Mouse (Mus musculus) embryonic facial prominence, embryonic 14.5 days (tissue): ENCODE results near the gene Fmn2. TPM values are rescaled to one million over a fixed set of nuclear protein-coding genes. Genes with fewer than 3 reads are reported as not detected.

Experiments used
- ATAC-seq: fragments of 200-750 bp; cut with Nextera tagmentation; 2 replicates; pipeline ENCODE4 v1.8.0; 2017; ENCODE audit warnings: low read depth, moderate number of reproducible peaks, moderate TSS enrichment
- DNase-seq: peaks from one replicate; pipeline ENCODE4 v3.0.0-alpha.2; 2015; ENCODE audit warnings: low spot score
- H3K27ac ChIP-seq: fragments of 300-500 bp; sonication (generic); replicated peaks from 2 replicates; pipeline ENCODE4 v1.5.1; 2014; ENCODE audit warnings: low read depth, mild to moderate bottlenecking, low read length, moderate library complexity
- H3K27me3 ChIP-seq: fragments of 300-500 bp; sonication (generic); replicated peaks from 2 replicates; pipeline ENCODE4 v1.6.1; 2014; ENCODE audit warnings: low read length; ENCODE audit not compliant: control insufficient read depth, insufficient read depth
- H3K36me3 ChIP-seq: fragments of 300-500 bp; sonication (generic); 2 replicates; pipeline ENCODE4 v1.6.1; 2014; ENCODE audit warnings: low read length, mixed read lengths; ENCODE audit not compliant: control insufficient read depth, insufficient read depth
- H3K4me1 ChIP-seq: fragments of 300-500 bp; sonication (generic); 2 replicates; pipeline ENCODE4 v1.6.1; 2014; ENCODE audit warnings: antibody characterized with exemption, low read length; ENCODE audit not compliant: control insufficient read depth, insufficient read depth
- H3K4me2 ChIP-seq: fragments of 300-500 bp; sonication (generic); 2 replicates; pipeline ENCODE4 v1.6.1; 2014; ENCODE audit warnings: low read depth, mild to moderate bottlenecking, low read length, moderate library complexity, mixed read lengths
- H3K4me3 ChIP-seq: fragments of 300-500 bp; sonication (generic); 2 replicates; pipeline ENCODE4 v1.5.1; 2014; ENCODE audit warnings: low read depth, mild to moderate bottlenecking, low read length
- H3K9ac ChIP-seq: fragments of 300-500 bp; sonication (generic); 2 replicates; pipeline ENCODE4 v1.6.1; 2014; ENCODE audit warnings: low read depth, mild to moderate bottlenecking, low read length, moderate library complexity, mixed read lengths
- H3K9me3 ChIP-seq: fragments of 300-500 bp; sonication (generic); 2 replicates; pipeline ENCODE4 v1.6.1; 2016; ENCODE audit warnings: low read length; ENCODE audit not compliant: control insufficient read depth
- WGBS: fragments of 180-500 bp; shearing (Covaris S2); extraction: QIAGEN DNeasy Blood & Tissue Kit; methylation state at CpG from one replicate; pipeline ENCODE4 v1.1.7; 2014; 5-methylcytosine and 5-hydroxymethylcytosine counted together
- polyA plus RNA-seq: library from polyadenylated mRNA; unstranded; fragments of >200 nt; fragmentation: Nextera tagmentation; extraction: Ambion mirVana; gene quantifications from 2 replicates; pipeline ENCODE4 v1.2.1, GENCODE M21; 2014

Fmn2 gene
- polyA plus RNA-seq, result 1.3 and 1.5 TPM in 2 replicates

- under 1% methylated on average over 29 of the region's 29 CpGs for WGBS
- no peak within 1 kb of the TSS for H3K27ac ChIP-seq
- peaks cover 9% of the 10 kb centered on the region for H3K4me1 ChIP-seq
- peak within 1 kb of the TSS; percentile 71 for H3K4me3 ChIP-seq
- H3K27me3 ChIP-seq, result 0 out of 2 replicates have a peak, but pooled peaks cover 4% of the 10 kb centered on the region
- peak within 1 kb of the TSS; percentile 98 for H3K4me2 ChIP-seq
- ATAC-seq (peak; percentile 99), DNase-seq (peak; percentile 92)
- no peaks in the 10 kb centered on the region for H3K9me3 ChIP-seq
- no peaks in the 10 kb centered on the region for H3K36me3 ChIP-seq
- peak within 1 kb of the TSS; percentile 69 for H3K9ac ChIP-seq
These were observed at the start of gene Fmn2 for GRCm38 (mm10) chr1:174501661-174502030. TSS of gene Fmn2 (plus strand) at chr1:174501825.

- H3K4me2 ChIP-seq, result no peak overlapping the region
These were observed 46.5 kb upstream of the Fmn2 start for GRCm38 (mm10) chr1:174455100-174455499.

GRCm38 (mm10) chr1:174465385-174465784 is 36.2 kb upstream of the Fmn2 start:
- WGBS, result 83% methylated on average over 3 of the region's 3 CpGs
- no peaks in the 10 kb centered on the region for H3K27me3 ChIP-seq
- no peaks in the 10 kb centered on the region for H3K36me3 ChIP-seq
- DNase-seq (no peak), ATAC-seq (no peak)
- H3K9ac ChIP-seq, result no peak overlapping the region
- no peaks in the 10 kb centered on the region for H3K9me3 ChIP-seq
- no peak overlapping the region for H3K4me2 ChIP-seq
- no peaks in the 10 kb centered on the region for H3K4me1 ChIP-seq
- no peak overlapping the region for H3K27ac ChIP-seq
- H3K4me3 ChIP-seq, result no peak overlapping the region

More at GRCm38 (mm10) chr1:174455100-174455499, 46.5 kb upstream of the Fmn2 start:
- WGBS, result 76% methylated on average over 2 of the region's 2 CpGs
- H3K9me3 ChIP-seq, result no peaks in the 10 kb centered on the region
- no peaks in the 10 kb centered on the region for H3K4me1 ChIP-seq
- no peaks in the 10 kb centered on the region for H3K27me3 ChIP-seq
- DNase-seq (no peak), ATAC-seq (no peak)
- H3K36me3 ChIP-seq, result no peaks in the 10 kb centered on the region
- H3K9ac ChIP-seq, result no peak overlapping the region
- H3K4me3 ChIP-seq, result no peak overlapping the region
- H3K27ac ChIP-seq, result no peak overlapping the region

GRCm38 (mm10) chr1:174466240-174466639 is 35.4 kb upstream of the Fmn2 start:
- no peaks in the 10 kb centered on the region for H3K27me3 ChIP-seq
- ATAC-seq (no peak), DNase-seq (peak; percentile 52)
- no peaks in the 10 kb centered on the region for H3K9me3 ChIP-seq
- H3K4me2 ChIP-seq, result no peak overlapping the region
- 39% methylated on average over 2 of the region's 2 CpGs for WGBS
- H3K9ac ChIP-seq, result no peak overlapping the region
- H3K4me1 ChIP-seq, result no peaks in the 10 kb centered on the region
- H3K4me3 ChIP-seq, result no peak overlapping the region
- H3K27ac ChIP-seq, result no peak overlapping the region
- H3K36me3 ChIP-seq, result no peaks in the 10 kb centered on the region

GRCm38 (mm10) chr1:174469736-174470135 is 31.9 kb upstream of the Fmn2 start:
- Histone ChIP-seq H3K27ac (no peak overlapping the region), H3K9me3 (no peaks in the 10 kb centered on the region), H3K36me3 (no peaks in the 10 kb centered on the region), H3K4me3 (no peak overlapping the region), H3K9ac (no peak overlapping the region), H3K27me3 (no peaks in the 10 kb centered on the region), H3K4me2 (no peak overlapping the region), H3K4me1 (no peaks in the 10 kb centered on the region)
- 3% methylated on average over 6 of the region's 6 CpGs for WGBS
- ATAC-seq (peak; percentile 57; the same call in 1 of the 2 replicates), DNase-seq (peak; percentile 67)

GRCm38 (mm10) chr1:174482567-174482966 is 19.1 kb upstream of the Fmn2 start:
- no peaks in the 10 kb centered on the region for H3K27me3 ChIP-seq
- ATAC-seq, result no peak
- 92% methylated on average over 6 of the region's 6 CpGs for WGBS
- no peaks in the 10 kb centered on the region for H3K4me1 ChIP-seq
- H3K4me3 ChIP-seq, result no peak overlapping the region
- no peak overlapping the region for H3K27ac ChIP-seq
- H3K9ac ChIP-seq, result no peak overlapping the region
- no peaks in the 10 kb centered on the region for H3K36me3 ChIP-seq
- no peaks in the 10 kb centered on the region for H3K9me3 ChIP-seq
- DNase-seq, result no peak
- no peak overlapping the region for H3K4me2 ChIP-seq

- WGBS, result 38% methylated on average over 4 of the region's 4 CpGs
- Histone ChIP-seq H3K4me2 (no peak overlapping the region), H3K9me3 (no peaks in the 10 kb centered on the region), H3K27ac (no peak overlapping the region), H3K27me3 (0 out of 2 replicates have a peak, but pooled peaks cover 4% of the 10 kb centered on the region), H3K9ac (no peak overlapping the region), H3K4me3 (no peak overlapping the region), H3K36me3 (no peaks in the 10 kb centered on the region), H3K4me1 (peaks cover 9% of the 10 kb centered on the region)
- no peak for ATAC-seq
- no peak for DNase-seq
These were observed 1.6 kb upstream of the Fmn2 start for GRCm38 (mm10) chr1:174500064-174500463.

GRCm38 (mm10) chr1:174501011-174501410 is 614 bp upstream of the Fmn2 start:
- peaks cover 9% of the 10 kb centered on the region for H3K4me1 ChIP-seq
- no peak overlapping the region for H3K27ac ChIP-seq
- no peak for ATAC-seq
- 45% methylated on average over 1 of the region's 1 CpGs for WGBS
- no peaks in the 10 kb centered on the region for H3K36me3 ChIP-seq
- 0 out of 2 replicates have a peak, but pooled peaks cover 4% of the 10 kb centered on the region for H3K27me3 ChIP-seq
- peak overlapping the region; percentile 98; the same call in 1 of the 2 replicates for H3K4me2 ChIP-seq
- H3K9me3 ChIP-seq, result no peaks in the 10 kb centered on the region
- no peak overlapping the region for H3K4me3 ChIP-seq
- H3K9ac ChIP-seq, result no peak overlapping the region
- DNase-seq, result no peak
